Mouse (Mus musculus): ENCODE results near the gene Slc24a4. TPM values are rescaled to one million over a fixed set of nuclear protein-coding genes. Genes with fewer than 3 reads are reported as not detected.

Slc24a4 gene
- polyA plus RNA-seq, 1 experiment from 2014 or later = 0.49 TPM

- Histone ChIP-seq H3K9ac (no peak overlapping the region), H3K36me3 (no peaks in the 10 kb centered on the region), H3K4me2 (no peak overlapping the region), H3K4me3 (replicated peaks) (no peak overlapping the region), H3K4me1 (peaks cover 20% of the 10 kb centered on the region), H3K9me3 (no peaks in the 10 kb centered on the region), H3K27me3 (replicated peaks) (no peaks in the 10 kb centered on the region), H3K27ac (no peak overlapping the region)
- no peak for ATAC-seq (ENCODE audit: insufficient read depth, low FRiP score, low read depth)
- WGBS = 60% methylated on average over 7 of the region's 7 CpGs
Observed at GRCm38 (mm10) chr12:102280867-102281503, 152.5 kb downstream of the Slc24a4 start.

- no peaks in the 10 kb centered on the region for H3K27me3 ChIP-seq (replicated peaks)
- H3K4me2 ChIP-seq = peak overlapping the region; percentile 97; the same call in 1 of the 2 replicates
- H3K9me3 ChIP-seq = no peaks in the 10 kb centered on the region
- no peaks in the 10 kb centered on the region for H3K36me3 ChIP-seq
- no peak overlapping the region for H3K4me3 ChIP-seq (replicated peaks)
- 73% methylated on average over 2 of the region's 2 CpGs for WGBS
- H3K27ac ChIP-seq = no peak overlapping the region
- no peak for ATAC-seq (ENCODE audit: insufficient read depth, low FRiP score, low read depth)
- H3K9ac ChIP-seq = no peak overlapping the region
- peaks cover 31% of the 10 kb centered on the region for H3K4me1 ChIP-seq
Observed at GRCm38 (mm10) chr12:102282126-102282525, 153.6 kb downstream of the Slc24a4 start.

GRCm38 (mm10) chr12:102282763-102283482 lies 154.4 kb downstream of the Slc24a4 start, which contains the start of gene Rin3:
Gene Rin3, plus strand, starts transcription at chr12:102283048.
- Histone ChIP-seq H3K27ac (peak within 1 kb of the TSS; percentile 74), H3K27me3 (replicated peaks) (no peaks in the 10 kb centered on the region), H3K4me2 (peak within 1 kb of the TSS; percentile 97), H3K4me1 (peaks cover 38% of the 10 kb centered on the region), H3K9ac (peak within 1 kb of the TSS; percentile 62), H3K4me3 (replicated peaks) (peak within 1 kb of the TSS; percentile 67), H3K9me3 (no peaks in the 10 kb centered on the region), H3K36me3 (no peaks in the 10 kb centered on the region)
- ATAC-seq (ENCODE audit: insufficient read depth, low FRiP score, low read depth) = peak; percentile 52
- WGBS = under 1% methylated on average over 75 of the region's 75 CpGs

GRCm38 (mm10) chr12:102283483-102284266 lies 155.1 kb downstream of the Slc24a4 start:
- Histone ChIP-seq H3K9me3 (no peaks in the 10 kb centered on the region), H3K9ac (peak overlapping the region; percentile 62; the same call in 1 of the 2 replicates), H3K4me3 (replicated peaks) (peak overlapping the region; percentile 67), H3K4me1 (peaks cover 44% of the 10 kb centered on the region), H3K27ac (peak overlapping the region; percentile 74; the same call in 1 of the 2 replicates), H3K4me2 (peak overlapping the region; percentile 97), H3K27me3 (replicated peaks) (no peaks in the 10 kb centered on the region), H3K36me3 (no peaks in the 10 kb centered on the region)
- ATAC-seq (ENCODE audit: insufficient read depth, low FRiP score, low read depth) = peak; percentile 27; the same call in 1 of the 2 replicates
- 3% methylated on average over 24 of the region's 24 CpGs for whole genome bisulfite sequencing

GRCm38 (mm10) chr12:102284267-102284610 lies 155.7 kb downstream of the Slc24a4 start:
- no peaks in the 10 kb centered on the region for H3K36me3 ChIP-seq
- H3K9ac ChIP-seq = no peak overlapping the region
- no peaks in the 10 kb centered on the region for H3K27me3 ChIP-seq (replicated peaks)
- ATAC-seq (ENCODE audit: insufficient read depth, low FRiP score, low read depth) = no peak
- H3K4me3 ChIP-seq (replicated peaks) = peak overlapping the region; percentile 67
- no peaks in the 10 kb centered on the region for H3K9me3 ChIP-seq
- H3K4me2 ChIP-seq = peak overlapping the region; percentile 97
- H3K27ac ChIP-seq = peak overlapping the region; percentile 74; the same call in 1 of the 2 replicates
- WGBS = 16% methylated on average over 9 of the region's 9 CpGs
- H3K4me1 ChIP-seq = peaks cover 47% of the 10 kb centered on the region

- 31% methylated on average over 3 of the region's 3 CpGs for WGBS
- Histone ChIP-seq H3K9ac (no peak overlapping the region), H3K9me3 (no peaks in the 10 kb centered on the region), H3K36me3 (no peaks in the 10 kb centered on the region), H3K4me2 (peak overlapping the region; percentile 97), H3K4me1 (peaks cover 47% of the 10 kb centered on the region), H3K27me3 (replicated peaks) (no peaks in the 10 kb centered on the region), H3K27ac (no peak overlapping the region), H3K4me3 (replicated peaks) (peak overlapping the region; percentile 67)
- no peak for ATAC-seq (ENCODE audit: insufficient read depth, low FRiP score, low read depth)
Observed at GRCm38 (mm10) chr12:102284618-102285159, 156.2 kb downstream of the Slc24a4 start.

- 68% methylated on average over 6 of the region's 6 CpGs for WGBS
- ATAC-seq (ENCODE audit: insufficient read depth, low FRiP score, low read depth) = no peak
- Histone ChIP-seq H3K4me1 (peaks cover 47% of the 10 kb centered on the region), H3K4me2 (peak overlapping the region; percentile 97; the same call in 1 of the 2 replicates), H3K9me3 (no peaks in the 10 kb centered on the region), H3K9ac (no peak overlapping the region), H3K36me3 (no peaks in the 10 kb centered on the region), H3K27me3 (replicated peaks) (no peaks in the 10 kb centered on the region), H3K4me3 (replicated peaks) (no peak overlapping the region), H3K27ac (no peak overlapping the region)
Observed at GRCm38 (mm10) chr12:102285318-102285717, 156.8 kb downstream of the Slc24a4 start.

GRCm38 (mm10) chr12:102285779-102286178 lies 157.2 kb downstream of the Slc24a4 start:
- Histone ChIP-seq H3K4me2 (no peak overlapping the region), H3K9me3 (no peaks in the 10 kb centered on the region), H3K36me3 (no peaks in the 10 kb centered on the region), H3K27ac (no peak overlapping the region), H3K4me3 (replicated peaks) (no peak overlapping the region), H3K27me3 (replicated peaks) (no peaks in the 10 kb centered on the region), H3K4me1 (peaks cover 47% of the 10 kb centered on the region), H3K9ac (no peak overlapping the region)
- ATAC-seq (ENCODE audit: insufficient read depth, low FRiP score, low read depth) = no peak
- WGBS = 58% methylated on average over 5 of the region's 5 CpGs

GRCm38 (mm10) chr12:102286681-102287414 lies 158.3 kb downstream of the Slc24a4 start:
- peak overlapping the region; percentile 72 for H3K27ac ChIP-seq
- H3K27me3 ChIP-seq (replicated peaks) = no peaks in the 10 kb centered on the region
- no peaks in the 10 kb centered on the region for H3K9me3 ChIP-seq
- ATAC-seq (ENCODE audit: insufficient read depth, low FRiP score, low read depth) = peak; percentile 23; the same call in 1 of the 2 replicates
- no peak overlapping the region for H3K9ac ChIP-seq
- peak overlapping the region; percentile 19; the same call in 1 of the 2 replicates for H3K4me2 ChIP-seq
- WGBS = 36% methylated on average over 10 of the region's 10 CpGs
- H3K4me3 ChIP-seq (replicated peaks) = no peak overlapping the region
- H3K4me1 ChIP-seq = peaks cover 50% of the 10 kb centered on the region
- H3K36me3 ChIP-seq = no peaks in the 10 kb centered on the region

GRCm38 (mm10) chr12:102287904-102288602 lies 159.5 kb downstream of the Slc24a4 start:
- no peak overlapping the region for H3K4me3 ChIP-seq (replicated peaks)
- H3K4me1 ChIP-seq = peaks cover 58% of the 10 kb centered on the region
- H3K36me3 ChIP-seq = no peaks in the 10 kb centered on the region
- H3K27ac ChIP-seq = peak overlapping the region; percentile 72; the same call in 1 of the 2 replicates
- H3K9ac ChIP-seq = no peak overlapping the region
- WGBS = 53% methylated on average over 6 of the region's 6 CpGs
- no peaks in the 10 kb centered on the region for H3K9me3 ChIP-seq
- H3K4me2 ChIP-seq = no peak overlapping the region
- no peaks in the 10 kb centered on the region for H3K27me3 ChIP-seq (replicated peaks)
- no peak for ATAC-seq (ENCODE audit: insufficient read depth, low FRiP score, low read depth)

All from stomach, embryonic 15.5 days (tissue).